Mouse (Mus musculus) kidney, postnatal 10 days (tissue): ENCODE measurements at regions not wholly inside any gene's neighbourhood (a gene's known extent, or its start where the extent isn't known, plus 50 kb on each side); places are given as distances from the start of the nearest gene placed in this dataset.

Experiments used
- DNase-seq: peaks from one replicate; pipeline ENCODE4 v3.0.0; 2021; ENCODE audit warnings: mixed read lengths

DNA sequence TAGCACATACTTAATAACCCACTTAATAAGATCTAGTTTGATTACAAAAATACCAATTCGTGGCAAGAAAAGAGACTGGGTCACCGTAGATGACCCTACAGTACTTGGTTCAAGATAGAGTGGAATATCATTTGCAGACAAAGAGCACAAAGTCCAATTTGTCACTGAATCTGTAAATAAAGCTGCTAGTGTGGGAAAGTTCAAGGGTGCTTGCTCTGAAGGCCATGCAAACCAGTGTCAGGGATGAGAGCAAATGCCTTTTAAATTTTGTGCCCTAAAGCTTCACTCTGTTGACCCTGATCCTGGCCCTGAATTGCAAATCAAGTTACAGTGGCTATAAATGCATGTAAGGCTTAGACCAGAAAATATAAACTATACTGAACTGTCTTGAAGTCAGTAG, 113.1 kb downstream of the Cd55b start:
- no peak for DNase-seq

DNA sequence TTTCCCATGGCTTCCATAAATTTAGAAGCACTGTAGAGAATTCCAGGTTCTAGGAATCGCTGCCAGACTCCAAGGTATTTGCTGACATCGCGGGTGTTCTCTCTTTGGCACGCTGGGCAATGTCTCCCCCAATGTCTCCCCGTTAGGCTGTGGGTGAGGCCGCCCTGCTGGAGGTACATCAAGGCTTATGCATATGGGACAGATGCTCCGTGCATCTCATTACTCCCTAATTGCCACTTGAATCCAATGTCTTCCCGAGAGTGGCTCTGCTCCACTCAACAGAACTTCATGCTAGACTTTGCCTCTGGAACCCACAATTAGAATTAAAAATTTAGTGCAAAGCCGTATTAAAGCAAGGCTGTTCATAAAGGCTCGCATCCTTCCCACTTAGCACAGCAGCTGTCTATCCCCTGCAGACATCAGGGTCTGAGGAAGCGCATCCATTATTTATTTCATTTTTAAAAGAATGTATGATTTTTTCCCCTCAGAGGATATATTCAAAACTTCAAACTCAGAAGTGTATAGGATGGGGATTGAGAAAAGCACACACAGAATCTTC, 120.9 kb downstream of the Cd55b start:
- DNase-seq: no peak

DNA sequence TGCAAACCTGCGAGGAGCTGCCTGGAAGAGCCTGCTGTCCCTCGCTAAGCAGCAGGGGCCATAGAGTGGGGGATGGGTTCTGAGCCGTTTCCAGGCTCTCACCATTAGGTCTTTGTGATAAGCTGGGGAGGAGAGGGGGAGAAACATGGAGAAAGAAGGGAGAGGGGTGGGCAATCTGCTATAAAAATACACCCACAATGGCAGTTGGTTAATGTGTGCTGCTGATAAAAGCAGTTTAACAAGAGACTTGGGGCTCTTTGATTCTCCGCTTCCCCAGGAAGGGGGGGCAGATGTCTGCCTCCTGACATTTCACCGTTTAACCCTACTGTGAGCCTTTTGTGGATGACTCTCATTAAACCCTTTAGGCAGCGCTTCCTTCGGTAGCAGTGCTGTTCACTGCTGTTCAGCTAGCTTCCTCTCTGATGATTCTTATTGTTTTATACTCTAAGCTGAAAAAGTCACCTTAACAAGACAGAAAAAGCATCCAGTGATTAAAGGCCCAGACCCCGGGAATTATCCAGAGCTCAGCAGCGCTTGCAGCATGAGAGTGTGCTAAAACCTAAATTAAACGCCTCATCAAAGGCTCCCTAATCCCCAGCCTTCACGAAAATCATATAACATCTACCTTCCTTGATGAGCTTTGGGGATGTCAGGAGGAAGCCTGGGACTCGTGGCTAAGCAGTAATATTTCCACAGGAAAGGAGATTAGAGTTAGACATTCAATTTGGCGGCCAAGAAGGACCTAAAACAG, 122.6 kb downstream of the Cd55b start:
- peak; percentile 47 for DNase-seq

DNA sequence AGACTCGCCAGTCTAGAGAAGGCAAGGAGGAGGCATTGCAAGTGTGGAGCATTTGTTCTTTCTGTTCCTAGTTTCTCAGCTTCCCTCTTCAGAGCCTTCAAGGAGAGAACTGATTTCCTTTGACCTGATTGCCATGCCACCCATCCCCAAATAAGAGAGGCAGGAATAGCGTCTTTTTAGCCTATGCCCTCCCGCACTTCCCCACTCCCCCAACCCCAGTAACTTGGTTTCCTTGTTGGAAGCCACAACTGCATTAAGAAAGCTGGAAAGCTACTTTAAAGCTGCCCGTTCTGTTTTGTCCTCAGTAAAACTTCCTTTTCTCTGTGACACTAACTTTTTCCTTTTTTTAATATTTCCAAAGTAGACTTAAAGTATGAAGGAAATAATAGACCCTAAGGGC, 123.2 kb downstream of the Cd55b start:
- no peak for DNase-seq

DNA sequence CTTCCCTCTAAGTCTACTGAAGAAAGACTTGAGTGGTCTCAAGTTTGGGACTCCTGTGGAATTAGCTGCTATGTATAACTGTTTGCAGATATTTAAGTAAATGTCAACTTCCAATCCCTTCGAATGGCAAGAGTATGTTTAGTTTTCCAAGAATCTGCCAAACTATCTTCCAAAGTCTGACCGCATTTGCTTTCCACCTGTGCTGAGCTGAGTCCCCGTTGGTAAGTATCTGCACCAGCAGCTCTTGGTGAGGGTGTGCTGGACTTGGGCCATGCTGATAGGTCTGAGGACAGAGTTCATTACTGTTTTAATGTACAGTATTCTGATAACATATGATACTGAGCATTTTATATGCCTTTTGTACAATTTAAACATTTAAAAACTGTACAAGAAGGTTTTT, 123.7 kb downstream of the Cd55b start:
- DNase-seq: no peak

DNA sequence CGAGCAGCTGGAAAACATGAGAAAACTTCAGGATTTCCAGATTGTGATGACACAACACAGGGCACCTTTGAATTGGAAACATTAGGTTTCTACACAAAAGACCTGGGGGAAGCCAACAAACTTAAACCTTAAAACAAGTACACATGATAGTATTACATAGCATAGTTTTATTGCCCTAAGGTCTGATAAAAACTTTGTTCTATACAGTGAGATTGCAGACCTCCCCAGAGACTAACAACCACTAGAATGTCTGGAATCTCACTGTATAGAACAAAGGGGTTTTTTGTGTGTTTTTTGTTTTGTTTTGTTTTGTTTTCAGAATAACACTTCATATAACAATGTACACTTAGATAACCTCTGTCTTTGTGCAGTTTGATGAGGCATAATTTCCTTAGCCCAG, 124.2 kb downstream of the Cd55b start:
- DNase-seq: no peak

DNA sequence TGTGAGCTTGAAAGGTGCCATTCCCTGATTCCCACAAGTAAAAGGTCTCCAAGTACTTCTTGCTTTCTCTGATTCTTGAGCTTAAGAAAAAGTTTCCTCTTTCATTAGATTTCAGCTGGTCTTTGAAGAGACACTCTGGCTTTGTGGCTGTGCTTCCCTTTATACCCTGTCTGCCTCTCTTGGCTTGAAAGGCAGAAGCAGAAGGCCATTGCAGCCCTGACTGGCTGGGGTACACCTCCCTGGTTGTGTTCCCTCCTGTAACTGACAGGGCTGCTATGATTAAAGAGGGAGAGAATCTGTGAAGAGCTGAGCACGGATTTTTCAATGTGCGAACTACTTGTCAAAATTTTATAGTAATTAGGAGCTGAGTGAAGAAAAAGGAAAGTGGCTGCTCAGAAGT, 125.3 kb downstream of the Cd55b start:
- no peak for DNase-seq

DNA sequence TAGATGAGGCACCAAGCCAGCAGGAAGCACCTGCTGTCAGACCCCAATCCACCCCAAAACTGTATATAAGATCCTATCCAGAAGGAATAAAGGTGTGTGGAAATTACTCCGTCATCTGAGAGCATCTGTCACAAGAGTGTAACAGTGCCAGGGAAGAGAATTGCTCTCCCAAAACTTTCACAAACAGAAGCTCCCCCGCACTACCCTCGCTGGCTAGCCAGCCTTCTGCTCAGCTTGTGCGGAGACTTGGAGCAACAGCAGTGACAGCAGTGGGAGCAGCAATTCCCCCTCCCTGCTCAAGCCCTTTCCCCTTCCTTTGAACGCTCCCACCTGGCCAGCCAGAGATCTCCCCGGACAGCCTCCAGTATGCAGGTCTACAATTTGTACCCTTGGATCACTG, 136.9 kb downstream of the Cd55b start:
- DNase-seq: no peak

DNA sequence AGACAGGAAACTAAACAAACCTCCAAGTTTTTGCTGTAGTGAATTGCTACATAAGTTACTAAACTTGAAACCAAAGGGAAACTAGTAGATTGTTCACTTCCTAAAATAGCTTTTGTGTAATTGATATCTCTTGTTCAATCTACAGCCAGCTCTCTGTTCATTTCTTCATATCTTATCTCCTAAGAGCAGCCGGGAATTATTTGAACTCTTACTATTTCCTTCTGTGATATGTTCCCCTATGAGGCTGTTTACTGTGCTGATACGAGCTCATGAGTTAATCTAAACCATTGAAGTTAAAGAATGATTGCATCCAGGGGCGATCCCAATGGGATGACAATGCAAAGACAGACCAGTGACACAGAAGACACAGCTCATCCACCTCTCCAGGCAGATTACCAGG, 140.7 kb downstream of the Cd55b start:
- no peak for DNase-seq

DNA sequence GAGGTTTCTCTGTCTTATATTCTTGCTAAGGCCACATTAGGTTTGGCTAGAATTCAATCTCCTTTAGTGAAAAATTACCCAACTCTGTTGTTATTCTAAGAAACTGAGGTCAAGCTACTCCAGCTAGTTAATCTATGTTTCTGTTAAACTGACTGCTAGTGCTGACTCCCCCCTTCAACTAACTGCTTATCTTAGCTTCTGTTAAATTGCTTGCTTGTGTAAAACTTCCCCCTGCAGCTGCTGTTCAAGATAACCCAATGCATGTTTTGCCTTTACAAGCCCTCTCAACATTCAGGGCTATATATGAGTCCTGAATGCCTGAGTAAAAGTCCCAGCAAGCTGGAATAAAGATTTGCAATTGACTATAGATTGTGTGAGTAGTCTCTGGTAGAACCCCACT, 143.6 kb downstream of the Cd55b start:
- DNase-seq: no peak

DNA sequence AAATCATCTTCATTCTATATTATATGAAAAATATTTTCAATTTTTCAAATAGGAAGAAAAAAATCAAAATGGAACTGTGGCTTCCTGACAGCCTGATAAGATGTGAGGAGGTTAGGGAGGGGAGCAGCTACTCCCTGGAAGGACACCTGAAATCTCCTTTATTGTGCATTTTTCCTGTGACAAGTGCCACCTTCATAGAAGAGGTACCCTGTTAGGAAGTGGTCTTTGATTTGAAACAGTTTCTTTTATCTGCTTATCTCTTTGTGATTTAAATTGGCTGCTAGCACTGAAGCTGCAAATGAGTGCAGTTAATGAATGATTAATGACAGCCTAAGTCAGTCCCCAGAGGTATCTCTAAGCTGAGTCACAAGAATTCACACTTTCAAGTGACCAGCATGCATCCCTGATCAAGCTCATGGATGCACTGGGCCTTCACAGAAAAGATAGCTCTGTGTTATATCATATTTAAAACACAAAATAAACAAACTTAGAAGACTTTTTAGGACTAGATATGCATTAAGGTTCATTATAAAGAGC, 144.7 kb downstream of the Cd55b start:
- DNase-seq: no peak

DNA sequence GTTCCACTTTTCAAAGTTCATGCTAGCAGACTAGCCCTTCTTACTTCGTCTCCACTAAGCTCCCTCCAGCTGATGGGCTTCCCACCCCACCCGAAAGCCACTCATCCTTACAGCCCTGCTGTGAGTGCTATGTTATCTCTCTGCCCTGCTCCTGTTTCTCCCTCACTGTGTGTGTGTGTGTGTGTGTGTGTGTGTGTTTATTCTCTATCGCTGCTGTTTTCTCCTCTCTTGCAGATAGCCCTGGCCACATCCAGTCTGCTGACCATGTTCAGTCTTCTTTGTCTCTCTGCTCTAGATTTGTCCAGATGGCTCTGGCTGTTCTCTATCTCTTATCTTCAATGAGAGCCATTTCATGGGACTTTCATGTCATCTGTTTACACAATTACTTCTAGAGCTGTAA, 145.9 kb downstream of the Cd55b start:
- DNase-seq: no peak

DNA sequence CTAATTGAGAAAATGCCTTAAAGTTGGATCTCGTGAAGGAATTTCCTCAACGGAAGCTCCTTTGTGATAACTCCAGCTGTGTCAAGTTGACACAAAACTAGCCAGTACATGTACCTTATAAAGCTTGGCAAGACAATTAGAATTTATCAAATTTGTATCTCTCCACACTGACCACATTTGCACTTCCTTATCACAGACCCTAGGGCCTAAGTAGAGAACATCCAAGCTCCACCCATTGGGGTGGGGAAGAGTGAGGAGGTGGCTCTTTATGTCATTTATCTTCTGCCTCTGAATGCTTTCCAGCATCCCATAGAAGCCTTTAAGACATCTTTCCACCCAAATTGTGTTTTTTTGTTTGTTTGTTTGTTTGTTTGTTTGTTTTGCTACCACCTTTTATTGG, 146.8 kb downstream of the Cd55b start:
- DNase-seq: no peak

DNA sequence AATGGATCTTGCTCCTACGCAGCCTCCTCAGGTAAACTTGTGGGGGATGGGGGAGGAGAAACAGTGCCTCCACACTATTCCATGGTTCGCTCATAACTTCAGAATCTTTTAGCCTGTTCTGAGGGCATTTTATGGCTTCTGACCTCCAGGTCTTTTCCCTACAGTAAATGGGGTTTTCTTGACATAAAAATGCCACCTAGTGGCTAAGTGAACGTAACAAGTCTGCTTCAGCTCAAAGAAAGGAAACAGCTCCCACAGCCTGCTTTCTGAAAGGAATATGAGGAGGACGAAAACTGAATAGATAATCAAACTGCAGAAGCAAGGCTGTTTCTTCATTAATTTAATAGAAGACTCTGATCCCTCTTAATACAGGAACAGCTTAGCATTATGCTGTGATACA, 148.3 kb downstream of the Cd55b start:
- no peak for DNase-seq

DNA sequence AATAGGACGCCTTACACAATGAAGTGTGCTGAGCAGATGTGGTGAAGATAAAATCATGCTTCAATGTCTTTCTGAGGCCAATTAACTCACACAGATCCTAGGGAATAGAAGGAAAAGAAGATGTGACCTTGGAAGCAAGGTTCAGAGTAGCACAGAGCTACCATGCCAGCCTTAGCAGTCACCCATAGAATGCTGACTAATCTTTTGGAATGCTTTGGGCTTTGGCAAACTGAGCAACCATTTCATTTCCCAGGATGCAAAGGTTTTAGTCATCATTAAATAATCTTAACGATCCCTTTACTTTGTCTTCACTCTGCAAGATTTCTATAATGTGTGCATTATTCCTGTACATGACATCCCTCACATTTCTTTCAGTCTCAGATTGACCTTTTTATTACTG, 152.4 kb downstream of the Cd55b start:
- no peak for DNase-seq
